Mouse (Mus musculus) spleen, adult 2 months (tissue): Measurements from ENCODE around the gene Gnao1.

Experiments
- CTCF ChIP-seq: fragments of 200-500 bp; IDR thresholded peaks from 2 replicates; pipeline ENCODE4 v1.5.1; 2011; ENCODE audit warnings: mild to moderate bottlenecking, inconsistent platforms; ENCODE audit not compliant: insufficient read depth, insufficient read length, insufficient replicate concordance; ENCODE audit errors: extremely low read depth
- POLR2A ChIP-seq: fragments of 200-500 bp; IDR thresholded peaks from 2 replicates; pipeline ENCODE4 v1.6.1; 2011; ENCODE audit warnings: low read depth, low read length, inconsistent platforms

DNA sequence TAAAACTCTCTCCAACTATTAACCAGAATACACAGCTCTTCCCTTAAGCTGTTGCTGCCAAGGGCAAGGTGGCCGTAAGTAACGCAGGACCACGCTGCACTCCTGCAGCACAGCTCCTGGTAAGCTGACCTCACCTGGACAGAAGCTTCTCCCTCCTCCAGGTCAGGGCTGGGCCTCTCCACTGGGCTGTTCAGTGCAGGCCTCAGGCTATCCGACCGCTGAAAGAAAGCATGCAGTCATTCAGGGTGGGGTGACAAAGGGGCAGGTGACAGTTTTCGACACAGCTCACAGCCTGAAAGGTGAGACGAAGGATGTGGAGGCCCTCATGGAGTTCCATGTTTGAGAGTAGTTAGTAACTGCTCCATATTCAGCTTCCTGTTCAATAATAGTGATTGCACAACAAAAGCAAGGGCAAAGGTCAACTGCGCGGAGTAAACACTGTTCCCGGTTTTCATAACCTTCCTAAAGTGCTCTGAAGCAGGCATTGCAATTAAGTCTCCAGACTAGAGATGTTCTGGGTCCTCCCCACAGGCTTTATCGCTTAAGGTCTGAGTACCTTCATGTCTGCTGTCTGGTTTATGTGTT, 164.9 kb downstream of the Gnao1 start:
- TF ChIP-seq POLR2A (no peak), CTCF (no peak)
